Mouse (Mus musculus) kidney, adult 2 months (tissue): ENCODE measurements around the gene Pik3c2b. TPM values are rescaled to one million over a fixed set of nuclear protein-coding genes. Genes with fewer than 3 reads are reported as not detected.
"Not testable (repeated sequence)": the region's sequence is repeated elsewhere in the genome, so short reads cannot be mapped to it uniquely, and the experiment has no call there.

ENCODE experiments used
- DNase-seq: peaks from one replicate; pipeline ENCODE4 v3.0.0; 2021
- H3K27ac ChIP-seq: fragments of 200-500 bp; 2 replicates; pipeline ENCODE4 v1.5.1; 2012; ENCODE audit warnings: low read depth, low read length, control low read depth, inconsistent platforms; ENCODE audit not compliant: insufficient read depth
- H3K27me3 ChIP-seq: fragments of 200-500 bp; replicated peaks from 2 replicates; pipeline ENCODE4 v1.6.1; 2012; ENCODE audit warnings: mild to moderate bottlenecking, moderate library complexity, low read length, inconsistent platforms; ENCODE audit not compliant: control insufficient read depth, insufficient read depth
- H3K36me3 ChIP-seq: fragments of 200-500 bp; 2 replicates; pipeline ENCODE4 v1.6.1; 2012; ENCODE audit warnings: mild to moderate bottlenecking, moderate library complexity, low read length, inconsistent platforms; ENCODE audit not compliant: control insufficient read depth, insufficient read depth
- H3K4me1 ChIP-seq: fragments of 200-500 bp; 2 replicates; pipeline ENCODE4 v1.6.1; 2011; ENCODE audit warnings: low read length; ENCODE audit not compliant: control insufficient read depth, insufficient read depth
- H3K4me3 ChIP-seq: fragments of 200-500 bp; 2 replicates; pipeline ENCODE4 v1.5.1; 2011; ENCODE audit warnings: mild to moderate bottlenecking, low read depth, low read length, control low read depth; ENCODE audit not compliant: insufficient read depth
- CTCF ChIP-seq: fragments of 200-500 bp; conservative IDR thresholded peaks from 2 replicates; pipeline ENCODE4 v1.5.1; 2011; ENCODE audit warnings: low read depth, mild to moderate bottlenecking, control low read depth, low read length, moderate library complexity, mixed read lengths; ENCODE audit not compliant: insufficient read depth, insufficient read length
- POLR2A ChIP-seq: fragments of 200-500 bp; IDR thresholded peaks from one replicate; pipeline ENCODE4 v1.6.1; 2011; ENCODE audit warnings: low read depth, low read length, control low read depth
- WGBS: fragments of 180-500 bp; shearing (Covaris S2); methylation state at CpG from one replicate; pipeline ENCODE4 v1.1.7; 2018; 5-methylcytosine and 5-hydroxymethylcytosine counted together
- polyA plus RNA-seq: library from polyadenylated mRNA; depleted of rRNA; stranded (reverse); fragments of >200 nt; gene quantifications from 2 replicates; pipeline ENCODE4 v1.2.3, GENCODE M21; 2012

The Pik3c2b gene
- polyA plus RNA-seq, 1 experiment: 3.6 TPM

DNA sequence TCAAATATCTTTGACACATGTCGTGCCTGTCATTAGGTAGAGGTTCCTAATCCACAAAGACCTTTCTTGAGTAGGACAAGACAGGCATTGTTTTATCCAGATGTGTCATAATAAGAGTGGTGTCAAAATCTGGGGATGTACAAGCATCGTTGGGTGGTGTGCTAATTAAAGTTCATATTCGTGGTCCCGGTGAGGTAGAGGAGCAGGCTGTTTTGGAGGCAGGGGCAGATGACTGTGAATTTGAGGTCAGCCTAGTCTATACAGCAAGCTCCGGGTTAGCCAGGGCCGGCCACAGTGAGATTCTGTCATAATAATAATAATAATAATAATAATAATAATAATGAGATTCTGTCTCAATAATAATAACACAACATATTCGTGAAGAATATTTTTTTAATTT, 21.0 kb upstream of the Pik3c2b start:
- TF ChIP-seq CTCF (no peak), POLR2A (no peak)
- no peak for DNase-seq
- WGBS: 18% methylated on average over 7 of the region's 7 CpGs
- peak overlapping the region; percentile 45 for H3K4me3 ChIP-seq
- no peak overlapping the region for H3K27ac ChIP-seq
- no peaks in the 10 kb centered on the region for H3K27me3 ChIP-seq
- no peaks in the 10 kb centered on the region for H3K36me3 ChIP-seq
- no peaks in the 10 kb centered on the region for H3K4me1 ChIP-seq

DNA sequence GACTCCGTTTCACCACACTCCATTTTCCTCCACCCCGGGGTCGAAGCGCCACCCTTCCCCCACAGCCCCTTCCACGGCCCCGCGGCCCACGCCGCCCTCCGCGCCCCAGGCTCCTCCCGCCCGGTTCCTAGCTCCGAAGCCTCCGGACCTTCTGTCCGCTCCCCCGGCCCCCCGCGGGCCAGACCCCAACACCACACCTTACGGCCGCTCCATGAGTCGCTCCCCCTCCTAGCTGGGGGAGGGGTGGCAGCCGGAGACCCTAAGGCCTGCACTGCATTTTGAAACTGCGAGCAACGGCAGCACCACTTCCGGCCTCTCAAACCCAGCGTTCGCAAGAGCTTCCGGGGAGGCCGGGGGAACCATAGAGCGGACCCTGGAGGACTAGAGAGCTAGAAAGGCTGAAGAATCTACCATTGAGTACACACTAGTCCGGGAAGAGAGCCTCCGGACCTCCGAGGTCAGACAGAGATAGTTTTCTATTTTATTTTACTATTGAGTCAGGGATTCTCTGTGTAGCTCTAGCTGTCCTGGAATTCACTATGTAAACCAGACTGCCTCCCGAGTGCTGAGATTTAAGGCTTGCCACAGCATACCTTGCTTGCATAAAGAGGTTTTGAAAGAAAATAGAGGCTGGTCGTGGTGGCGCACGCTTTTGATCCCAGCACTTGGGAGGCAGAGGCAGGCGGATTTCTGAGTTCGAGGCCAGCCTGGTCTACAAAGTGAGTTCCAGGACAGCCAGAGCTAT, 20.2 kb upstream of the Pik3c2b start:
- H3K4me3 ChIP-seq: peak overlapping the region; percentile 90
- peak overlapping the region; percentile 88 for H3K27ac ChIP-seq
- H3K27me3 ChIP-seq: no peaks in the 10 kb centered on the region
- peak; percentile 94 for DNase-seq
- H3K4me1 ChIP-seq: no peaks in the 10 kb centered on the region
- 1% methylated on average over 40 of the region's 40 CpGs for WGBS
- TF ChIP-seq CTCF (no peak), POLR2A (no peak)
- no peaks in the 10 kb centered on the region for H3K36me3 ChIP-seq

DNA sequence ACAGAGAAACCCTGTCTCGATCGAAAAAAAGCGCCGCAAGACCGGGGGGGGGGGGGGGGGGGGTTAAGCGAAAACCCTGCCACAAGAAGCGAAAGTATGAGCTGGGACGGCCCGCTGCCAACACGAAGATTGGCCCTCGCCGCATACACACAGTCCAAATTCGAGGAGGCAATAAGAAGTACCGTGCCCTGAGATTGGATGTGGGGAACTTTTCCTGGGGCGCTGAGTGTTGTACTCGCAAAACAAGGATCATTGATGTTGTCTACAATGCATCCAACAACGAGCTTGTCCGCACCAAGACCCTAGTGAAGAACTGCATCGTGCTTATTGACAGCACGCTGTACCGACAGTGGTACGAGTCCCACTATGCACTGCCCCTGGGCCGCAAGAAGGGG, 19.7 kb upstream of the Pik3c2b start:
- H3K27ac ChIP-seq: peak overlapping the region; percentile 67; the same call in 1 of the 2 replicates
- H3K4me3 ChIP-seq: peak overlapping the region; percentile 90
- H3K27me3 ChIP-seq, H3K4me1 ChIP-seq, H3K36me3 ChIP-seq: not testable (repeated sequence)
- WGBS: 24% methylated on average over 20 of the region's 23 CpGs
- DNase-seq: peak; percentile 15

DNA sequence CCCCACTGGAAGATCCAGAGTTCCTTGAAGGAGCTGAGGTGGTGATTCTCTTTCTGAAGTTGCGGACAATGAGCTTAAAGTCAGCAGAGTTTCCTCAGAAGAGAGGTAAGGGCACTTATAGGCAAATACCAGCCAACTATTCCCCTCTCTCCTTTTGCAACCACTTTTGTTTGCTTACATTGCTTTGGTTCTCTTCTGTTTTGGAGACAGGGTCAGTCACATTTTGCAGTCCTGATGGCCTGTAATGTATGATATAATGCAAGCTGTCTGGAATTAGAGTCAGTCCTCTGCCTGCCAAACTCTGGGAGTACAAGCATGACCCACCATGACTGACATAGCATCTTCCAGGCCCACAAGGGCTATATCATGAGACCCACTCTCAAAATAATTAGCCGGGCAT, 18.3 kb upstream of the Pik3c2b start:
- TF ChIP-seq CTCF: no peak
- TF ChIP-seq POLR2A: no peak
- Histone ChIP-seq H3K27ac (no peak overlapping the region), H3K36me3 (no peaks in the 10 kb centered on the region), H3K27me3 (no peaks in the 10 kb centered on the region), H3K4me1 (no peaks in the 10 kb centered on the region), H3K4me3 (no peak overlapping the region)
- WGBS: 95% methylated on average over 2 of the region's 2 CpGs
- DNase-seq: no peak

DNA sequence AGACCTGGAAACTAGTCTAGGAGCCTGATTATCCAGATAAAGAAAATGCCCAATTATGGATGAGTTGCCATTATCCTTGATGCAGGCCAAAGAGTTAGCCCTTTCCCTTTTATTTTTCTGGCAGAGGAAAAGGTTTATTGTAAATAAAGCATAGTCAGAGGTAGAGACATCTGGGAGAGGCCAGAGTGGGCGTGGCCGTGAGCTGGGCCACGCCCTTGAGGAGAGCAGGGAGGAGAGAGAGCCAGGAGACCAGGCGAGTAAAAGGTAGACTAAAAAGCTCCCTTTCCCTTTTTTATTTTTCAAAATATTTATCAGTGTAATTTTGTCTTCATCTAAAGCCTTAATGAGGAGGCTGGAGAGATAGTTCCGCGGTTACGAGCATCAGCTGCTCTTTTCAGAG, 17.5 kb upstream of the Pik3c2b start:
- Histone ChIP-seq H3K36me3 (no peaks in the 10 kb centered on the region), H3K4me1 (no peaks in the 10 kb centered on the region), H3K27ac (no peak overlapping the region), H3K27me3 (no peaks in the 10 kb centered on the region), H3K4me3 (no peak overlapping the region)
- TF ChIP-seq POLR2A: no peak
- WGBS: 48% methylated on average over 7 of the region's 7 CpGs
- DNase-seq: no peak

DNA sequence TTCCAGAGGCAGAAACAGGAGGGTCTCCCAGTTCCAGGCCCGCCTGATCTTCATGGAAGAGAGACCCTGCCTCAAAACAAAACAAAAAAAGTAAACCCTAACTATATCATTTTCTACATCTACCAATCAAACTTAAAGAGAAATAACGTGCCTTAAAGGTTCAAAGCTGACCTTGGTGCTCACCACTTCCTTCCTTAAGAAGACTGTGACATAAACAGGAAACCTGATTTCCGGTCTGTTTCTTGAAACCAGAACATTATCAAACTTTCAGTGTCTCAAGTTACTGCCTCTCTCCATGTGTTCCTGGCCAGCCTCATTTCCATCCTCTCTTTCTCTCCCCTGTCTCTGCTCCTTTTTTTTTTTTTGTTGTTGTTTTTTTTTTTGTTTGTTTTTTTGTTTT, 15.7 kb upstream of the Pik3c2b start:
- Histone ChIP-seq H3K36me3 (no peaks in the 10 kb centered on the region), H3K27me3 (no peaks in the 10 kb centered on the region), H3K4me3 (no peak overlapping the region), H3K4me1 (no peaks in the 10 kb centered on the region; the same call in 1 of the 2 replicates), H3K27ac (no peak overlapping the region)
- WGBS: 68% methylated on average over 3 of the region's 3 CpGs
- DNase-seq: no peak
- TF ChIP-seq CTCF: no peak
- no peak for TF ChIP-seq POLR2A

DNA sequence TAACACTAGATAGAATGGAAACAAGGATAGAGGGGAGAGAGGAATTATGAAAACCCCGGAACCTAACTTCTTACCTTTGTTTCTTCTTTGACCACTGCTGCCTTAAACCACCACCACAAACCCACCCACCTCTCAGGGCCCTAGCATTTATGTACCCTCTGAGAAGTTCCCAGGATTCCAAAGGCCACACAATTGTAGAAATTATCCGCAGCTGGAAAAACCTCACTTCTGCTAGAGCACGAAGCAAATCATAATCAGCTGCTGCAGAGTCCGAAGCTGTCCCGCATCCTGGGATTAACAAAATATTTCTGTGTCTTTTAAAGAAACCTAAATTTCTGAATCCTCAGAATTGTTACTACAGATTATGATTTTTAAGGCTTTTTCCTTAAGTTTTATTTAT, 15.0 kb upstream of the Pik3c2b start, which contains the start of gene Mdm4:
Gene Mdm4, minus strand, starts transcription at position 101 of the 400 bp plus-strand sequence.
- Histone ChIP-seq H3K36me3 (no peaks in the 10 kb centered on the region), H3K4me1 (no peaks in the 10 kb centered on the region; the same call in 1 of the 2 replicates), H3K27ac (no peak within 1 kb of the TSS), H3K4me3 (no peak within 1 kb of the TSS), H3K27me3 (no peaks in the 10 kb centered on the region)
- 96% methylated on average over 5 of the region's 5 CpGs for WGBS
- TF ChIP-seq CTCF (no peak), POLR2A (no peak)
- DNase-seq: no peak

DNA sequence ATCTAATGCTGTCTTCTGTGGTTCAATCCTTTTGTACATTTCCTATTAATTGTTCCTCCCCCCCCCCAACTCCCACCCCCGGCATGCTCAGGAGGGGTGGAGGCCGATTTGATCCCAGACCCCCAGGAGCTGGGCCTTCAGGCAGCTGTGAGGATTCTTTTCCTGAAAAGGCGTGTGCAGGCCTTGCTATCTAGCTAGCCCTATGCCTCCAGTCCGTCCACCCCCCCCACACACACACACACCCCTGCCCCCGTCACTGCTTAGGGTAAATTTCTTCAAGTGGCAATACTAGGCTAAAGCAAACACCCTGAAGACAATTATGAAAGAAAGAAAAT, 12.5 kb upstream of the Pik3c2b start:
- no peaks in the 10 kb centered on the region for H3K27me3 ChIP-seq
- DNase-seq: no peak
- H3K27ac ChIP-seq: no peak overlapping the region
- 56% methylated on average over 5 of the region's 5 CpGs for WGBS
- H3K4me1 ChIP-seq: no peaks in the 10 kb centered on the region; the same call in 1 of the 2 replicates
- TF ChIP-seq CTCF: no peak
- TF ChIP-seq POLR2A: no peak
- no peaks in the 10 kb centered on the region for H3K36me3 ChIP-seq
- no peak overlapping the region for H3K4me3 ChIP-seq
